Mouse (Mus musculus): ENCODE data around the gene Robo1. TPM values are rescaled to one million over a fixed set of nuclear protein-coding genes. Genes with fewer than 3 reads are reported as not detected.

Gene Robo1
- total RNA-seq, 2 experiments from 2014 or later, result 8.7 to 10.6 TPM

- DNase-seq, result no peak
Observed at GRCm38 (mm10) chr16:72678947-72679558, 370.9 kb downstream of the Robo1 start.

GRCm38 (mm10) chr16:72685604-72686479, 377.7 kb downstream of the Robo1 start:
- DNase-seq, result no peak

GRCm38 (mm10) chr16:72686480-72687053, 378.5 kb downstream of the Robo1 start:
- no peak for DNase-seq

GRCm38 (mm10) chr16:72687651-72688050, 379.5 kb downstream of the Robo1 start:
- DNase-seq, result peak; percentile 12

GRCm38 (mm10) chr16:72688185-72688681, 380.1 kb downstream of the Robo1 start:
- DNase-seq, result no peak

GRCm38 (mm10) chr16:72691909-72692308, 383.8 kb downstream of the Robo1 start:
- DNase-seq, result no peak

- DNase-seq, result no peak
Observed at GRCm38 (mm10) chr16:72693446-72694274, 385.6 kb downstream of the Robo1 start.

GRCm38 (mm10) chr16:72694787-72695186, 386.7 kb downstream of the Robo1 start:
- DNase-seq, result no peak

- no peak for DNase-seq
Observed at GRCm38 (mm10) chr16:72699238-72700006, 391.3 kb downstream of the Robo1 start.

- no peak for DNase-seq
Observed at GRCm38 (mm10) chr16:72700297-72700696, 392.2 kb downstream of the Robo1 start.

GRCm38 (mm10) chr16:72703486-72703885, 395.4 kb downstream of the Robo1 start:
- no peak for DNase-seq

- DNase-seq, result no peak
Observed at GRCm38 (mm10) chr16:72705851-72706250, 397.7 kb downstream of the Robo1 start.

- no peak for DNase-seq
Observed at GRCm38 (mm10) chr16:72708526-72708925, 400.4 kb downstream of the Robo1 start.

GRCm38 (mm10) chr16:72717118-72717802, 409.2 kb downstream of the Robo1 start:
- no peak for DNase-seq

- DNase-seq, result no peak
Observed at GRCm38 (mm10) chr16:72719063-72719462, 411.0 kb downstream of the Robo1 start.

GRCm38 (mm10) chr16:72720979-72721378, 412.9 kb downstream of the Robo1 start:
- DNase-seq, result no peak

- no peak for DNase-seq
Observed at GRCm38 (mm10) chr16:72721713-72722481, 413.8 kb downstream of the Robo1 start.

GRCm38 (mm10) chr16:72734234-72734633, 426.1 kb downstream of the Robo1 start:
- DNase-seq, result no peak

- no peak for DNase-seq
Observed at GRCm38 (mm10) chr16:72735175-72735574, 427.1 kb downstream of the Robo1 start.

GRCm38 (mm10) chr16:72735588-72735987, 427.5 kb downstream of the Robo1 start:
- no peak for DNase-seq

Measured in heart, postnatal 4 days (tissue).